Mouse (Mus musculus) stomach, embryonic 15.5 days (tissue): Measurements from ENCODE around the gene Scarf2. TPM values are rescaled to one million over a fixed set of nuclear protein-coding genes. Genes with fewer than 3 reads are reported as not detected.

Source experiments
- ATAC-seq: fragments of 200-750 bp; cut with Nextera tagmentation; 2 replicates; pipeline ENCODE4 v1.8.0; 2017; ENCODE audit warnings: low read depth, moderate number of reproducible peaks, moderate TSS enrichment; ENCODE audit not compliant: insufficient read depth, low FRiP score
- H3K27ac ChIP-seq: fragments of 300-500 bp; sonication (generic); 2 replicates; pipeline ENCODE4 v1.5.1; 2015; ENCODE audit warnings: mild to moderate bottlenecking, inconsistent platforms
- H3K27me3 ChIP-seq: fragments of 300-500 bp; sonication (generic); replicated peaks from 2 replicates; pipeline ENCODE4 v1.6.1; 2015; ENCODE audit warnings: inconsistent platforms
- H3K36me3 ChIP-seq: fragments of 300-500 bp; sonication (generic); 2 replicates; pipeline ENCODE4 v1.6.1; 2015; ENCODE audit warnings: inconsistent platforms
- H3K4me1 ChIP-seq: fragments of 300-500 bp; sonication (generic); 2 replicates; pipeline ENCODE4 v1.6.1; 2015; ENCODE audit warnings: inconsistent platforms
- H3K4me2 ChIP-seq: fragments of 300-500 bp; sonication (generic); 2 replicates; pipeline ENCODE4 v1.6.1; 2015; ENCODE audit warnings: mild to moderate bottlenecking, inconsistent platforms
- H3K4me3 ChIP-seq: fragments of 300-500 bp; sonication (generic); replicated peaks from 2 replicates; pipeline ENCODE4 v1.5.1; 2015; ENCODE audit warnings: inconsistent platforms
- H3K9ac ChIP-seq: fragments of 300-500 bp; sonication (generic); 2 replicates; pipeline ENCODE4 v1.6.1; 2015; ENCODE audit warnings: inconsistent platforms
- H3K9me3 ChIP-seq: fragments of 300-500 bp; sonication (generic); 2 replicates; pipeline ENCODE4 v1.6.1; 2016; ENCODE audit warnings: inconsistent platforms
- whole genome bisulfite sequencing: fragments of 180-500 bp; shearing (Covaris S2); methylation state at CpG from one replicate; pipeline ENCODE4 v1.1.7; 2015; 5-methylcytosine and 5-hydroxymethylcytosine counted together
- polyA plus RNA-seq: library from polyadenylated mRNA; unstranded; fragments of >200 nt; fragmentation: Nextera tagmentation; extraction: Ambion mirVana; gene quantifications from 2 replicates; pipeline ENCODE4 v1.2.1, GENCODE M21; 2015

Scarf2 gene
- polyA plus RNA-seq, 1 experiment from 2014 or later, result 15.8 TPM

DNA sequence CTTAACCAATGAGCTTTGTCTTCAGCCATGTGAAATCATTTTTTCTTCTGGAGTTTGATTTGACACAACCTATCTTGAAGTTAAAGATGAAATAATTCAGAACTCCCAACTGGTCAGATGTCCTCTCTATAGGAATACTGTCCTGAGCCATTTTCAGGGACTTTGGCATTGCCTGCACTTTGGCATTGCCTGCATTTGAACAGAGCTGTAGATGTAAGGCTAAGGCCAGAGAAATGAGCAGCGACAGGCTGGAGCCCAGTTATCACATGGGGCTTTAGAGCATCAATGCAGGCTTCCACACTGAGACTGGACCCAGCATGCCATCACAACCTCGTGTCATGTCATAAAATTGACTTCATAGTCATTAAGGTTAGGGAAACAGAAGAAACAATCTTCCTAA lies 56.2 kb downstream of the Scarf2 start:
- Histone ChIP-seq H3K4me3 (no peak overlapping the region), H3K27ac (no peak overlapping the region), H3K36me3 (peaks cover 69% of the 10 kb centered on the region), H3K27me3 (no peaks in the 10 kb centered on the region), H3K9me3 (no peaks in the 10 kb centered on the region), H3K9ac (no peak overlapping the region), H3K4me1 (no peaks in the 10 kb centered on the region), H3K4me2 (no peak overlapping the region)
- ATAC-seq, result no peak
- WGBS, result 89% methylated on average over 2 of the region's 2 CpGs

DNA sequence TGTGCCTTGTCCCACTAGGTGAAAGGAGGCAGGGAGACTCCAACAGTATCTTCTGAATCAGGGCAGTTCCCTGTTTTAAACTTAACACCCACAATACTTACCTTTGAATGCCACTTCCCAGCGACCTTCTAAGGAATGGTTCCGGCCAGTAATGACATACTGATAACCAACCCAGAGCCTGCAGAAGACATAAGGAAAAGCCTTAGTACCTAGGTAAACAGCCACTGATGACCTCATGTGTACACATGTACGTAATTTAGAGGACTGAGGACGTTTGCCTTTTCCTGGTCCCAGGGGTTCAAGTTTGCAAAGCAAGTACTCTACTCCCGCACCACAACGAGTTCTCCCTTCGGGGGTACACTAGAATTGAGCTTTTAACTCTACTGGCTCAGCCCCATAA lies 60.1 kb downstream of the Scarf2 start:
- no peak for ATAC-seq
- Histone ChIP-seq H3K27me3 (no peaks in the 10 kb centered on the region), H3K4me1 (no peaks in the 10 kb centered on the region), H3K4me2 (no peak overlapping the region), H3K9me3 (no peaks in the 10 kb centered on the region), H3K36me3 (peaks cover 57% of the 10 kb centered on the region), H3K27ac (no peak overlapping the region), H3K9ac (no peak overlapping the region), H3K4me3 (no peak overlapping the region)
- 78% methylated on average over 7 of the region's 7 CpGs for WGBS

Other genes starting within 250 kb of the Scarf2 start
- gene Lrrc74b, start 236.0 kb upstream of the Scarf2 start, polyA plus RNA-seq, result 0.26 and 0.61 TPM in 2 replicates
- gene P2rx6, start 235.4 kb upstream of the Scarf2 start, polyA plus RNA-seq, result 1.2 TPM in 2 replicates
- 21.8 and 25.4 TPM in 2 replicates for gene Slc7a4, start 214.1 kb upstream of the Scarf2 start, polyA plus RNA-seq
- gene Smpd4, start 177.9 kb upstream of the Scarf2 start, polyA plus RNA-seq, result 24.8 and 27.0 TPM in 2 replicates
- 4.4 and 5.2 TPM in 2 replicates for gene Ccdc74a, start 150.8 kb upstream of the Scarf2 start, polyA plus RNA-seq
- gene Med15, start 64.4 kb upstream of the Scarf2 start, polyA plus RNA-seq, result 38.3 and 42.6 TPM in 2 replicates
- gene Klhl22, start 37.7 kb upstream of the Scarf2 start, polyA plus RNA-seq, result 57.4 and 57.6 TPM in 2 replicates
- not detected in 2 replicates for gene B830017H08Rik, start 35.8 kb downstream of the Scarf2 start, polyA plus RNA-seq
- 2.6 and 2.7 TPM in 2 replicates for gene Car15, start 41.1 kb downstream of the Scarf2 start, polyA plus RNA-seq
- gene Gm20518, start 94.4 kb downstream of the Scarf2 start, polyA plus RNA-seq, result 0.26 and 0.32 TPM in 2 replicates
- not detected in 2 replicates for gene Tssk1, start 96.9 kb downstream of the Scarf2 start, polyA plus RNA-seq
- 74.6 and 80.5 TPM in 2 replicates for gene Dgcr2, start 101.3 kb downstream of the Scarf2 start, polyA plus RNA-seq
- gene Tssk2, start 101.4 kb downstream of the Scarf2 start, polyA plus RNA-seq, result 0.09 TPM in 1 of 2 replicates, not detected in the other
- 31.7 and 35.5 TPM in 2 replicates for gene Ess2, start 114.1 kb downstream of the Scarf2 start, polyA plus RNA-seq
- gene Gsc2, start 117.8 kb downstream of the Scarf2 start, polyA plus RNA-seq, result not detected in 2 replicates
- gene Slc25a1, start 130.9 kb downstream of the Scarf2 start, polyA plus RNA-seq, result 124 and 134 TPM in 2 replicates
- 0.27 TPM in 1 of 2 replicates, not detected in the other for gene Vpreb2, start 183.1 kb downstream of the Scarf2 start, polyA plus RNA-seq